Mouse (Mus musculus) intestine, embryonic 14.5 days (tissue): ENCODE measurements around the gene Acnat1. TPM values are rescaled to one million over a fixed set of nuclear protein-coding genes. Genes with fewer than 3 reads are reported as not detected.
"Not testable (repeated sequence)": the region's sequence is repeated elsewhere in the genome, so short reads cannot be mapped to it uniquely, and the experiment has no call there.

Experiments
- ATAC-seq: fragments of 200-750 bp; cut with Nextera tagmentation; replicated peaks from 2 replicates; pipeline ENCODE4 v1.8.0; 2017; ENCODE audit warnings: low read depth, moderate number of reproducible peaks, moderate TSS enrichment, moderate library complexity; ENCODE audit not compliant: low FRiP score, low TSS enrichment
- DNase-seq: peaks from one replicate; pipeline ENCODE4 v3.0.0-alpha.2; 2018; ENCODE audit warnings: low spot score
- H3K27ac ChIP-seq: fragments of 300-500 bp; sonication (generic); 2 replicates; pipeline ENCODE4 v1.5.1; 2014; ENCODE audit warnings: low read depth, mild to moderate bottlenecking, control low read depth
- H3K27me3 ChIP-seq: fragments of 300-500 bp; sonication (generic); replicated peaks from 2 replicates; pipeline ENCODE4 v1.6.1; 2014; ENCODE audit warnings: low read length, control low read depth; ENCODE audit not compliant: control insufficient read depth, insufficient read depth
- H3K36me3 ChIP-seq: fragments of 300-500 bp; sonication (generic); 2 replicates; pipeline ENCODE4 v1.6.1; 2014; ENCODE audit warnings: low read length, control low read depth; ENCODE audit not compliant: control insufficient read depth, insufficient read depth
- H3K4me1 ChIP-seq: fragments of 300-500 bp; sonication (generic); replicated peaks from 2 replicates; pipeline ENCODE4 v1.6.1; 2014; ENCODE audit warnings: low read length, control low read depth, mixed read lengths; ENCODE audit not compliant: control insufficient read depth, insufficient read depth
- H3K4me2 ChIP-seq: fragments of 300-500 bp; sonication (generic); 2 replicates; pipeline ENCODE4 v1.6.1; 2014; ENCODE audit warnings: low read length
- H3K4me3 ChIP-seq: fragments of 300-500 bp; sonication (generic); 2 replicates; pipeline ENCODE4 v1.5.1; 2014; ENCODE audit warnings: low read depth, low read length, control low read depth, mixed read lengths
- H3K9ac ChIP-seq: fragments of 300-500 bp; sonication (generic); 2 replicates; pipeline ENCODE4 v1.6.1; 2014; ENCODE audit warnings: mild to moderate bottlenecking, low read length
- H3K9me3 ChIP-seq: fragments of 300-500 bp; sonication (generic); 2 replicates; pipeline ENCODE4 v1.6.1; 2016; ENCODE audit warnings: low read length, control low read depth; ENCODE audit not compliant: control insufficient read depth
- WGBS: fragments of 180-500 bp; shearing (Covaris S2); extraction: QIAGEN DNeasy Blood & Tissue Kit; methylation state at CpG from one replicate; pipeline ENCODE4 v1.1.7; 2014; 5-methylcytosine and 5-hydroxymethylcytosine counted together
- polyA plus RNA-seq: library from polyadenylated mRNA; unstranded; fragments of >200 nt; fragmentation: Nextera tagmentation; extraction: Ambion mirVana; gene quantifications from 2 replicates; pipeline ENCODE4 v1.2.1, GENCODE M21; 2014

Acnat1 gene
- polyA plus RNA-seq, 1 experiment from 2014 or later = 1.5 TPM

- 18% methylated on average over 19 of the region's 19 CpGs for WGBS
Measured at GRCm38 (mm10) chr4:49478118-49478877, 4.6 kb upstream of the Acnat1 start.

GRCm38 (mm10) chr4:49474583-49474982, 871 bp upstream of the Acnat1 start:
- no peak overlapping the region for H3K4me3 ChIP-seq
- no peaks in the 10 kb centered on the region; the same call in 1 of the 2 replicates for H3K4me1 ChIP-seq
- H3K27ac ChIP-seq = no peak overlapping the region
- 0 out of 2 replicates have a peak, but pooled peaks cover 3% of the 10 kb centered on the region for H3K9me3 ChIP-seq
- no peak overlapping the region for H3K9ac ChIP-seq
- ATAC-seq (no peak), DNase-seq (no peak)
- H3K4me2 ChIP-seq = no peak overlapping the region
- H3K27me3 ChIP-seq = no peaks in the 10 kb centered on the region
- no peaks in the 10 kb centered on the region for H3K36me3 ChIP-seq

More at GRCm38 (mm10) chr4:49478118-49478877, 4.6 kb upstream of the Acnat1 start:
- Histone ChIP-seq H3K4me3 (peak overlapping the region; percentile 17; the same call in 1 of the 2 replicates), H3K9me3 (no peaks in the 10 kb centered on the region), H3K4me1 (no peaks in the 10 kb centered on the region; the same call in 1 of the 2 replicates), H3K9ac (no peak overlapping the region), H3K4me2 (peak overlapping the region; percentile 51), H3K36me3 (no peaks in the 10 kb centered on the region), H3K27me3 (no peaks in the 10 kb centered on the region), H3K27ac (no peak overlapping the region)
- DNase-seq (peak; percentile 54), ATAC-seq (0 out of 2 replicates have a peak, but pooled peaks have one; percentile 40)

DNA sequence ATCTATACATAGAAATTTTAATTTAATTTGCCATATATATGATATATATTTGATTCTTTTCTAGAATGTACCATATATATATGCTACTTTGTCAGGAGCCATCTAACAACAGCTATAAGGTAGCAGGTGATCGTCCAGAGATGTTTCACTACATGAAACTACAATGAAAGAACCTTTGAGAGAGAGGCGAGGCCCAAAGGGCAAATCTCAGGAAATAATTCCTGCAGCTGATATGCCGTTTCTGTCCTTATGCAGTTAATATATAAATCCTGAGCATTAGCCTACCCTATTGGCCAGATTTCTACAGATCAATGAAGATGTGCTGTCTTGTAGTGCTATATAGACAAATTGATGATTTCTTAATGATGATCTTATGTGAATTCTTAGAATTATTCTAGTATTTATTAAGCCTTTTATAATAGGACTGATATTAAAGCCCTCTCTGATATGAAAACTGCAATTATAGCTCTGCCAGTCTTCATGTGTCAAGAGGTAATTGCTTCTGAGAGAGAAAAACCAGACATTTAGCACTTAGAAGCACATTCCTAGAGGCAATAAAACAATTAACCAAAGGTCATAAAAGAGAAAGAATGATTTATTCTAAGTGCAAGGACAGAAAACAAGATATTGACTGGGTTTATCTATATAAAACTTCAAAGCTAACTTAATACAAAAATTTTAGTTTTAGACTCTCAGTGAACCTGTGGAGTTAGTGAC, 4.1 kb downstream of the Acnat1 start:
- no peak overlapping the region for H3K27ac ChIP-seq
- no peak for ATAC-seq
- 67% methylated on average over 3 of the region's 3 CpGs for WGBS
- H3K36me3 ChIP-seq = no peaks in the 10 kb centered on the region
- no peak overlapping the region for H3K4me2 ChIP-seq
- H3K9ac ChIP-seq = no peak overlapping the region
- H3K4me1 ChIP-seq = no peaks in the 10 kb centered on the region
- no peak overlapping the region for H3K4me3 ChIP-seq
- H3K9me3 ChIP-seq = 0 out of 2 replicates have a peak, but pooled peaks cover 3% of the 10 kb centered on the region
- no peak for DNase-seq
- H3K27me3 ChIP-seq = no peaks in the 10 kb centered on the region

- Histone ChIP-seq H3K9me3 (0 out of 2 replicates have a peak, but pooled peaks cover 3% of the 10 kb centered on the region), H3K27me3 (no peaks in the 10 kb centered on the region), H3K4me2 (no peak overlapping the region), H3K9ac (no peak overlapping the region), H3K36me3 (no peaks in the 10 kb centered on the region), H3K4me1 (no peaks in the 10 kb centered on the region), H3K4me3 (no peak overlapping the region), H3K27ac (no peak overlapping the region)
- 89% methylated on average over 6 of the region's 6 CpGs for WGBS
- no peak for ATAC-seq
- DNase-seq = no peak
Measured at GRCm38 (mm10) chr4:49467360-49467759, 6.4 kb downstream of the Acnat1 start.

- no peak for DNase-seq
- Histone ChIP-seq H3K27me3 (no peaks in the 10 kb centered on the region), H3K9ac (no peak overlapping the region), H3K4me2 (no peak overlapping the region), H3K9me3 (no peaks in the 10 kb centered on the region), H3K4me1 (no peaks in the 10 kb centered on the region), H3K27ac (no peak overlapping the region), H3K36me3 (no peaks in the 10 kb centered on the region), H3K4me3 (no peak overlapping the region)
- no peak for ATAC-seq
- 72% methylated on average over 2 of the region's 2 CpGs for WGBS
Measured at GRCm38 (mm10) chr4:49456171-49456570, 17.5 kb downstream of the Acnat1 start.

DNA sequence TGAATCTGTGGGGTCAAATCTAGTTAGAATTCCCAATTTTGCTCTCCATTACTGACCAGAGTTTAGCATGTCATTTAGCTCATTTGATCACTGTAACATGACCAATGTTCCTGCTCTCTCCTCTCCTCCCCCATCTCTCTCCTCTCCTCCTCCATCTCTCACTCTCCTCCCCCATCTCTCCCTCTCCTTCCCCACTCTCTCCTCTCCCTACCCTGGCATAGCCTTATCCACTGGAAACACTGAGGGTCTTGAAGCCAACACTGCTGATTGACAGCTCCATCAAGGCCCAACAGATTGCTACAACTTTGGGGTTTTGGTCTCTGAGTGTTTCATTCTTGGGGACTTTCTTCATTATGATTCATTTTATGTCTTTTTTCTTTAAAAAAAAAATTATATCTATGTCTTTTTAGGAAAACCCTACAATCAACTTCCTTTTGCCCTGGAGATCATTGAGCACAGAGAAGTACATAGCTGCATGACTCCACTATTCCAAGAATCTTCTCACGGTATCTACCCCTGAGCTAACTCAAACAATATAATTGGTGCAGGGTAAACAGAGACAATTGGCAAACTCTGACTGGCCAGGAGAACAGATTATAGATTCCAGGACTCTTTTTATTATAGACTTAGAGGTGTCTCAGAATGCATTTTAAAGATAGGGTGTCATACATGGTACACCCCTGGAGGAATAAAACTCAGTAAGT, 21.7 kb downstream of the Acnat1 start:
- ATAC-seq (no peak), DNase-seq (no peak)
- H3K36me3 ChIP-seq = no peaks in the 10 kb centered on the region
- no peaks in the 10 kb centered on the region for H3K9me3 ChIP-seq
- H3K4me1 ChIP-seq = no peaks in the 10 kb centered on the region
- no peaks in the 10 kb centered on the region for H3K27me3 ChIP-seq
- no peak overlapping the region for H3K4me3 ChIP-seq
- no peak overlapping the region for H3K9ac ChIP-seq
- no peak overlapping the region for H3K27ac ChIP-seq
- 46% methylated on average over 1 of the region's 1 CpGs for WGBS
- H3K4me2 ChIP-seq = no peak overlapping the region

DNA sequence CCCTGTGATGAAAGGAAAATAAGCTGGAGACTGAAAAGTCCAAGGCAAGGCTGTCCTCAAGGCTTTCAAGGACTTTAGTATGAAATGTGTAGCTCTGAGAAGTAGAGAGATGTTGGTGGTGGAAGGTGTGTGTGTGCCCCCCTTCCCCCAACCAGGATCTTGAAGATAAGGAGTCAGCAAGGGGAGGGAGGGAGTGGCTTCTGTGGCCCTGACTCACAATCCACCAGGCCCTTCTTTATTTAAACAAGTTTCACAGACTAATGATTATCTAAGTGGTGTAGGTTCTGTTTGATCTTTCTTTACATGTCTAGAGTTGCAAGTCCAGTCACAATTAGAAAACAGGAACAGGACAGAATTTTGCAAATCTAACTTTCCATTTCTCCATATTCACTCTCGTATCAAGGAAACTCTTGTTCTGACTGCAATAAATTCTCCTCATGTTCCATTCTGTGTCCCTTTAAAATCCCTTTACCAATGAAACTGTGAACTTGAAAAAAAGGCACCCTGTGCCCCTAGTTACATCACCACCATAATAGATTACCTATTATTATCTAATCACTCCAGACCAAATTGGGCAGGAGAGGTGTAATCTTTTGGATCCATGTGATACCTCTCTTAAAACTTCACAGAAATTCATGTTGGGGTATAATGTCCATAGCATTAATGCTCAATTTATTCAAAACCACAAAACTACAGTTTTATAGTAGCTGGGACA, 22.4 kb downstream of the Acnat1 start:
- ATAC-seq = peak; percentile 64; the same call in 1 of the 2 replicates
- H3K27ac ChIP-seq, H3K4me2 ChIP-seq, H3K4me1 ChIP-seq, H3K9me3 ChIP-seq, H3K27me3 ChIP-seq, H3K36me3 ChIP-seq, H3K9ac ChIP-seq, DNase-seq, H3K4me3 ChIP-seq: not testable (repeated sequence)
- WGBS = no CpG with 5 or more reads among the region's 1 CpGs

DNA sequence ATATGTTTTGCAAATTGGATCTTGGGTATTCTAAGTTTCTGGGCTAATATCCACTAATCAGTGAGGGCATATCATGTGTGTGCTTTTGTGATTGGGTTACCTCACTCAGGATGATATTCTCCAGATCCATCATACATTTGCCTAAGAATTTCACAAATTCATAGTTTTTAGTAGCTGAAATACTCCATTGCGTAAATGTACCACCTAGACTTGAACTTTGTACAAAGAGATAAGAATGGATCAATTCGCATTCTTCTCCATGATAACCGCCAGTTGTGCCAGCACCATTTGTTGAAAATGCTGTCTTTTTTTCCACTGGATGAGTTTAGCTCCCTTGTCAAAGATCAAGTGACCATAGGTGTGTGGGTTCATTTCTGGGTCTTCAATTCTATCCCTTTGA, 36.7 kb downstream of the Acnat1 start:
- not testable (repeated sequence) for H3K9me3 ChIP-seq, H3K9ac ChIP-seq, H3K4me1 ChIP-seq, H3K27me3 ChIP-seq, DNase-seq, H3K27ac ChIP-seq, H3K4me3 ChIP-seq, H3K36me3 ChIP-seq, H3K4me2 ChIP-seq, ATAC-seq
- 86% methylated on average over 3 of the region's 3 CpGs for WGBS
